Mouse (Mus musculus) heart, embryonic 13.5 days (tissue): ENCODE results near the gene Nr1i3. TPM values are rescaled to one million over a fixed set of nuclear protein-coding genes. Genes with fewer than 3 reads are reported as not detected.
"Not testable (repeated sequence)": the region's sequence is repeated elsewhere in the genome, so short reads cannot be mapped to it uniquely, and the experiment has no call there.

Source experiments
- ATAC-seq: fragments of 200-750 bp; cut with Nextera tagmentation; 2 replicates; pipeline ENCODE4 v1.8.0; 2017; ENCODE audit warnings: moderate TSS enrichment; ENCODE audit not compliant: insufficient number of reproducible peaks, low FRiP score, low TSS enrichment; ENCODE audit errors: extremely low read depth
- H3K27ac ChIP-seq: fragments of 300-500 bp; sonication (generic); replicated peaks from 2 replicates; pipeline ENCODE4 v1.5.1; 2015; ENCODE audit warnings: moderate library complexity, mild to moderate bottlenecking, inconsistent platforms
- H3K27me3 ChIP-seq: fragments of 300-500 bp; sonication (generic); replicated peaks from 2 replicates; pipeline ENCODE4 v1.6.1; 2015; ENCODE audit warnings: mild to moderate bottlenecking, inconsistent platforms
- H3K36me3 ChIP-seq: fragments of 300-500 bp; sonication (generic); 2 replicates; pipeline ENCODE4 v1.6.1; 2015; ENCODE audit warnings: mild to moderate bottlenecking, inconsistent platforms
- H3K4me1 ChIP-seq: fragments of 300-500 bp; sonication (generic); 2 replicates; pipeline ENCODE4 v1.6.1; 2015; ENCODE audit warnings: inconsistent platforms
- H3K4me2 ChIP-seq: fragments of 300-500 bp; sonication (generic); 2 replicates; pipeline ENCODE4 v1.6.1; 2015; ENCODE audit warnings: inconsistent platforms, mild to moderate bottlenecking, moderate library complexity
- H3K4me3 ChIP-seq: fragments of 300-500 bp; sonication (generic); 2 replicates; pipeline ENCODE4 v1.5.1; 2015; ENCODE audit warnings: moderate library complexity, mild to moderate bottlenecking, inconsistent platforms
- H3K9ac ChIP-seq: fragments of 300-500 bp; sonication (generic); 2 replicates; pipeline ENCODE4 v1.6.1; 2015; ENCODE audit warnings: inconsistent platforms, mild to moderate bottlenecking, moderate library complexity
- H3K9me3 ChIP-seq: fragments of 300-500 bp; sonication (generic); 2 replicates; pipeline ENCODE4 v1.6.1; 2016; ENCODE audit warnings: inconsistent platforms
- WGBS: fragments of 180-500 bp; shearing (Covaris S2); methylation state at CpG from one replicate; pipeline ENCODE4 v1.1.7; 2015; ENCODE audit warnings: mixed read lengths; 5-methylcytosine and 5-hydroxymethylcytosine counted together
- polyA plus RNA-seq: library from polyadenylated mRNA; unstranded; fragments of >200 nt; fragmentation: Nextera tagmentation; extraction: Ambion mirVana; gene quantifications from 2 replicates; pipeline ENCODE4 v1.2.1, GENCODE M21; 2015

Nr1i3 gene
- polyA plus RNA-seq, 1 experiment from 2014 or later = 0.25 TPM

- H3K27ac ChIP-seq = peak overlapping the region; percentile 37
- H3K9me3 ChIP-seq = no peaks in the 10 kb centered on the region
- H3K9ac ChIP-seq = 0 out of 2 replicates have a peak overlapping the region, but pooled peaks have one; percentile 48
- H3K4me2 ChIP-seq = no peak overlapping the region
- 0 out of 2 replicates have a peak overlapping the region, but pooled peaks have one; percentile 6 for H3K4me3 ChIP-seq
- no peak for ATAC-seq
- peaks cover 23% of the 10 kb centered on the region for H3K4me1 ChIP-seq
- peaks cover 48% of the 10 kb centered on the region for H3K36me3 ChIP-seq
- 55% methylated on average over 12 of the region's 12 CpGs for WGBS
- H3K27me3 ChIP-seq = no peaks in the 10 kb centered on the region
Measured at GRCm38 (mm10) chr1:171232800-171233730, 19.3 kb downstream of the Nr1i3 start.

- Histone ChIP-seq H3K4me3 (0 out of 2 replicates have a peak within 1 kb of the TSS, but pooled peaks have one; percentile 6), H3K36me3 (peaks cover 59% of the 10 kb centered on the region), H3K9me3 (no peaks in the 10 kb centered on the region), H3K9ac (0 out of 2 replicates have a peak within 1 kb of the TSS, but pooled peaks have one; percentile 48), H3K27me3 (no peaks in the 10 kb centered on the region), H3K4me2 (no peak within 1 kb of the TSS), H3K4me1 (peaks cover 23% of the 10 kb centered on the region), H3K27ac (peak within 1 kb of the TSS; percentile 37)
- ATAC-seq = no peak
- WGBS = 81% methylated on average over 14 of the region's 14 CpGs
Measured at GRCm38 (mm10) chr1:171234126-171234525, 20.4 kb downstream of the Nr1i3 start, which contains the start of gene Fcer1g. Gene Fcer1g (minus strand): TSS chr1:171234365.

DNA sequence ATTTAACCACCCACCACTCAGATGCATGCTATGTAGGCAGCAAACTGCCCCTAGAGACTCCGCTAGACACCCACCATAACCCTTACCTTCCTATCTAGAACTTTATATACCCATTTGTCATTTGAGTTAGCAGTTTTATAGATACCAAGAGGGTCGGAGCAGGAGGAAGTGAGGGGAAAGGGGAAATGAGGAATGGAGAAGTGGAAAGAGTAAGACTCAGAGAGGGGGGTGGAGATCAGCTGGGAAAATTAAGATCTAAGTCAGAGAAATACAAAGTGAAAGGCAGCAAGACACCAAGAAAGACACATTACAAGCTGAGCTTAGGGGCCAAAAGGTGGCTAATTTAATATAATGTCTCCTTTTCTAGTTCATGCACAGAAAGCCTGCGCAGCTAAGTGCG is 20.8 kb downstream of the Nr1i3 start:
- Histone ChIP-seq H3K9me3 (no peaks in the 10 kb centered on the region), H3K27me3 (no peaks in the 10 kb centered on the region), H3K4me1 (peaks cover 23% of the 10 kb centered on the region), H3K27ac (no peak overlapping the region), H3K36me3 (peaks cover 63% of the 10 kb centered on the region), H3K4me3 (no peak overlapping the region), H3K9ac (no peak overlapping the region), H3K4me2 (no peak overlapping the region)
- 90% methylated on average over 4 of the region's 4 CpGs for WGBS
- ATAC-seq = no peak

DNA sequence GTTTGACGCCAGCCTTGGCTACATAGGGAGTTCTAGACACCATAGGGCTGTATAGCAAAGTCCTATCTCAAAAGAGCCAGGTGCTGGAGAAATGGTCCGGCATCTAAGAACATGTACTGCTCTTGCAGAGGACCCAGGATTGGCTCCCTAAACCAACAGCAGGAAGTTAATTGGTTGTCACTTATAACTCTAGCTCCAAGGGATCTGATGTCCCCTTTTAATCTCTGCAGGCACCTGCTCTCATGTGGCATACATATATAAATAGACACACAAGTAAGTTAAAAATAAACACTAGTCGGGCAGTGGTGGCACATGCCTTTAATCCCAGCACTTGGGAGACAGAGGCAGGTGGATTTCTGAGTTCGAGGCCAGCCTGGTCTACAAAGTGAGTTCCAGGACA is 22.0 kb downstream of the Nr1i3 start:
- H3K27ac ChIP-seq = peak overlapping the region; percentile 17; the same call in 1 of the 2 replicates
- no peak overlapping the region for H3K4me3 ChIP-seq
- no peaks in the 10 kb centered on the region for H3K9me3 ChIP-seq
- no peaks in the 10 kb centered on the region for H3K27me3 ChIP-seq
- no peak for ATAC-seq
- H3K4me2 ChIP-seq = no peak overlapping the region
- H3K9ac ChIP-seq = no peak overlapping the region
- peaks cover 23% of the 10 kb centered on the region for H3K4me1 ChIP-seq
- 61% methylated on average over 4 of the region's 4 CpGs for WGBS
- peaks cover 75% of the 10 kb centered on the region for H3K36me3 ChIP-seq

DNA sequence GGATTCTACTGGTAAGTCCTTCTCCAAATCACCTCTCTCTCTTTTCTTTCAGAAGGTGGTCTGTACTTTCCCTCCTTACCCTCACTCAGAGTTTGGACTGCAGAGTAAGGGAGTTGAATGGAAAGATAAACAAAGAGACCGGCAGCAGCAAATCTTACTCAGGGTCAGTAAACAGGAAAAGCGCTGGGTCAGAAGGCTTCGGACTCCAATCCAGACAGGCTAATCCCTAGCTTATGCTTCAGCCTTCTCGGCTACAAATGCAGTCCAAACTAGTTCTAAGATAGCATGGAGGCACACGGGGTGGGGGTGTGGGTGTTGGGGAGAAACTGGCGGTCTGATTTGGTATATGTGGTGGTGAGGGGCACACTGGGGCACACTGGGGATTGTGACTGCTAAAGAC is 23.7 kb downstream of the Nr1i3 start:
- no peak overlapping the region for H3K4me2 ChIP-seq
- H3K9me3 ChIP-seq = no peaks in the 10 kb centered on the region
- peaks cover 92% of the 10 kb centered on the region for H3K36me3 ChIP-seq
- H3K4me3 ChIP-seq = no peak overlapping the region
- H3K27ac ChIP-seq = no peak overlapping the region
- H3K9ac ChIP-seq = no peak overlapping the region
- H3K27me3 ChIP-seq = no peaks in the 10 kb centered on the region
- 82% methylated on average over 6 of the region's 6 CpGs for WGBS
- ATAC-seq = no peak
- peaks cover 23% of the 10 kb centered on the region for H3K4me1 ChIP-seq

DNA sequence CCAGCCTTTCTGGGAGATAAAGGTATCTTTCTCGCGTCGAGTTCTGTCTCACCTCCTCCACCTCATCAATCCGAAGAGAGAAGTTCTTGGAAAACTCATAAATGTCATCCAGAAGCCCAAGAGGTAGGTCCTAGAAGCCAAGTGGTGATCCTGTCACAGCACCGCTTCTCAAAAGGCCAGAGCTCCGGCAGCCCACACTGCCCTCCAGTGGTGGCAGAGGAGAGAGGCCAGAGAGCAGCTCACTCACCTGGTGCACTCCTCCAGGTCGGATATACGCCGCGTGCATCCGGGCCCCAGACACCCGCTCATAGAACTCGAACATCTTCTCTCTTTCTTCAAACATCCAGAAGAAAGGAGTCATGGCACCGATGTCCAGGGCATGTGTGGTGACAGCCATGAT is 24.7 kb downstream of the Nr1i3 start:
- Histone ChIP-seq H3K36me3 (peaks cover 100% of the 10 kb centered on the region), H3K4me1 (peaks cover 15% of the 10 kb centered on the region), H3K9ac (no peak overlapping the region), H3K9me3 (no peaks in the 10 kb centered on the region), H3K4me3 (no peak overlapping the region), H3K4me2 (no peak overlapping the region), H3K27me3 (no peaks in the 10 kb centered on the region), H3K27ac (no peak overlapping the region)
- 65% methylated on average over 14 of the region's 14 CpGs for WGBS
- ATAC-seq = no peak

GRCm38 (mm10) chr1:171239992-171240744 is 26.4 kb downstream of the Nr1i3 start:
- Histone ChIP-seq H3K4me1 (peaks cover 14% of the 10 kb centered on the region), H3K4me3 (no peak overlapping the region), H3K36me3 (peaks cover 98% of the 10 kb centered on the region), H3K27me3 (no peaks in the 10 kb centered on the region), H3K9ac (no peak overlapping the region), H3K4me2 (no peak overlapping the region), H3K27ac (no peak overlapping the region), H3K9me3 (no peaks in the 10 kb centered on the region)
- 73% methylated on average over 15 of the region's 15 CpGs for WGBS
- ATAC-seq = no peak

- no peak for ATAC-seq
- H3K36me3 ChIP-seq = peaks cover 97% of the 10 kb centered on the region
- no peak overlapping the region for H3K4me2 ChIP-seq
- WGBS = 89% methylated on average over 10 of the region's 10 CpGs
- peaks cover 20% of the 10 kb centered on the region for H3K4me1 ChIP-seq
- no peak overlapping the region for H3K27ac ChIP-seq
- no peaks in the 10 kb centered on the region for H3K9me3 ChIP-seq
- H3K9ac ChIP-seq = no peak overlapping the region
- H3K4me3 ChIP-seq = no peak overlapping the region
- H3K27me3 ChIP-seq = no peaks in the 10 kb centered on the region
Measured at GRCm38 (mm10) chr1:171240911-171241310, 27.1 kb downstream of the Nr1i3 start.

GRCm38 (mm10) chr1:171241952-171242351 is 28.2 kb downstream of the Nr1i3 start:
- H3K36me3 ChIP-seq = peaks cover 87% of the 10 kb centered on the region
- H3K4me3 ChIP-seq = not testable (repeated sequence)
- WGBS = 88% methylated on average over 12 of the region's 12 CpGs

GRCm38 (mm10) chr1:171245353-171245752 is 31.6 kb downstream of the Nr1i3 start:
- Histone ChIP-seq H3K9me3 (no peaks in the 10 kb centered on the region), H3K27me3 (no peaks in the 10 kb centered on the region), H3K4me1 (peaks cover 47% of the 10 kb centered on the region), H3K27ac (no peak overlapping the region), H3K9ac (peak overlapping the region; percentile 95), H3K4me2 (peak overlapping the region; percentile 84), H3K36me3 (peaks cover 52% of the 10 kb centered on the region), H3K4me3 (peak overlapping the region; percentile 83; the same call in 1 of the 2 replicates)
- no peak for ATAC-seq
- 80% methylated on average over 8 of the region's 8 CpGs for WGBS

More at GRCm38 (mm10) chr1:171241952-171242351, 28.2 kb downstream of the Nr1i3 start:
- H3K9me3 ChIP-seq, H3K9ac ChIP-seq, ATAC-seq, H3K27me3 ChIP-seq, H3K4me2 ChIP-seq, H3K27ac ChIP-seq: not testable (repeated sequence)
- peaks cover 20% of the 10 kb centered on the region for H3K4me1 ChIP-seq
